Mouse (Mus musculus): ENCODE measurements around the gene Atp9a.

The Atp9a gene

DNA sequence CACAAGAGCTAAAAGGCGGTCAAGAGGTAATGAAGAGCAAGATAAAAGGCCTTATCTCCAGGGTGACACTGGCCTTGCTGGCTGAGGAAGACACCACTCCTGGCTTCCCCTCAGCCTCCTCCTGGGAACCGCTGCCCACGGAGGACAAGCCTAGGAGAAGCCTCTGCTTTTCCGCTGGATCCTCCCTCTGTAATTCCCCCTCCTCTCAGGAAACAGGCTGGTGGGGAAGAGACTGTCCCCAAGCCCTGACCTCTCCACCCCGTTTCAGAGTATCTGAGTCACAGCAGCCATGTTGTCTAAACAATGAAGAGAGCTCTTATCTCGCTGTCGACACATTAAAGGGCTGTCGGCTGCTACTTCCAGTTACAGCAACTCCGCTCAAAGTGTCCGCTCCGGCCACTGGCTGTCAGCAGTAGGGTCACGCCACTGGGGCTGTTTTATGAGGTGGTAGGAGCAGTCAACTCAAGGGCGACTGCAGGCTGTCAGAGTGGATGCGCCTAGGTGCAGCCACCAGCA is 108.8 kb downstream of the Atp9a start:
- no peak for DNase-seq

DNA sequence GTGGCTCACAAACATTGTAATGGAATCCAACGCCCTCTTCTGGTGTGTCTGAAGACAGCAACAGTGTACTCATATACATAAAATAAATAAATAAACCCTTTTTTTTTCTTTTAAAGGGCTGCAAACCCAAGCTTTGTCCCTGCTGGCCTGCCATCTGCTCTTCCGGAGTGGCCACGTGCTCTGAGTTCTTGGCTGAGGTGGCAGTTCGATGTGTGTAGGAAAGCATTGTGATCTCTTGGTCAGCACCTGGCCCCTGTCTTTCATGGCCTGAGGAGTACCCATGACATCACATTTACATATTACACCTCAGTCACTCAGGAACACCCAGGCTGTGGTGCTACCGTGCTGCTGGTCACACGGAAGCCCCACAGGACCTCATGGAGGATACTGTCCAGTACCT is 109.7 kb downstream of the Atp9a start:
- DNase-seq: no peak

DNA sequence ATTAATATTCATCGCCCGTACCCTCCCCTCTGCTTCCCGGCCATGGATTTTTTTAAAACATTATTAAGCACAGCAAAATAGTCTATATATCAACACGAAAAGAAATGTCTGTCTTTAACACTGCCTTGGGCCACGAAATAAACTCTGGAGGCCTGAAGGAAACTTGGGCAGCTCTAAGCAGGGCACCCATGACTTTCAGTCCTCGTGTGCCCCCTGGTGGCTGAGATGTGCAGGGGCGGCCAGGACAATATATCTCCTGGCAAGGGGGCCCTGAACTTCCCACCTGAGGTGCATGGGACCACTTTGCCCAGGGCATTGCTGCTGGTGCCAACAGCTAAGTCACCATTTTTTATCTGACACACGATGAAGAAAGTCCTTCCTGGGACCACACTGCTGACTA is 113.4 kb downstream of the Atp9a start:
- DNase-seq: peak; percentile 81

DNA sequence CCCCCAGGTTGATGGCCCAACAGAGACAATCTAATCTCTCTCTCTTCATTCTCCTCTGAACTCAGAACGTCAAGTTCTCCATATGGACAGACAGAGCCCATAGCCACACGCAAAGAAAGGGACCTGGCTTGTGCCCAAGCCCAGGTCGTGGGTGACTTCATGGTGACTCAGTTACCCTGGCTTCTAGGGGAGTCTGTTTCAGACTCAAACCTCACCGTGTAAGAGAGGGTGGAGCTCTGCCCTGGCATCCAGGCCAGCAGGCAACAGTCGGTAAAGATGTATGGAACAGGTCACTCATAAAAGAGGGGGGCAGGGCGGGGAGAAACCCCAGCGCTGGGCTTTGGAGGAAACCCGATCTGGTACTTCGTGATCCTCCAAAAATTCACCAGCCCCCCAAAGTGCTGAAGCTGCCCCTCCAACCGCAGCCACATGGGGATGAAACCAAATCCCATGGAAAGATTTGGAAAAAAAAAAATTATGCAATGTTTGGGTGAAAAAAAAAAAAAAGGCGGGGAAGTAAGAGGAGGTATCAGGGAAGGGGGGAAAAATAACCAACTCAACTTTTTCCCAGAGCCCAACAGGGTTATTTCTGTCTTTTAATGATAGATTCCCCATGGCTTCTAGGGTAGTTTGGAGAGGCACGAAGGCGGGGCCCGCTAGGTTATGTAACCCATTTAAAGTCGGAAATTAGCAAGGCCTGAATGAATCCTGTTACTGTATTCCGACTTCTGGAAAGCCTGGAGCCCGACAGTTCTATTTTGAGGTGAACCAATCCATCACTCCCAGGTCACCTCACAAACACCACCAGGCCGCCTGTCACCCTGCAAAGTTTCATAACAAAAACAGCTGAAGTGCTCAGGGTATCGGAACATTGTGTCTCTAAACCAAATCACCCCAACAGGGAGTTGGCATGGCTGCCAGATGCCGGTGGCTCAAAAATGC is 114.1 kb downstream of the Atp9a start:
- DNase-seq: no peak

DNA sequence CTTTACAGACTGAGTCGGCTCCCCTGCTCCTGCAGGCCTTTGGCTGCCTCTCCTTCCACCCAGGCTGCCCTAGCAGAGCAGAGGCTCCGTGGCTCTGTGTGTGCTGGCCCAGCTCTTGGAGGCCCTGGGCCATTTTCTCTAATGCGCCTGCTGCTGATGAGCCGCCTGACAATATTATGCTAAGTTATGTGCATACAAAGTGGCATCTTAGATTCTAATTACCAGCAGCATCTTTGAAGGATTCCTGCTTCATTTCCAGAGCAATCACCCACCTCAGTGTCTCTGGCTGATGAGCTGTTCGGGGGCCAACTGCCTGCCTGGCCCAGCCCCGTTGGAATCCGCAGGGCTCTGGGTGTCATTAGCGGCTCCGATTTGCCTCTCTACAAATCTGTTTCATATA is 115.8 kb downstream of the Atp9a start:
- no peak for DNase-seq

DNA sequence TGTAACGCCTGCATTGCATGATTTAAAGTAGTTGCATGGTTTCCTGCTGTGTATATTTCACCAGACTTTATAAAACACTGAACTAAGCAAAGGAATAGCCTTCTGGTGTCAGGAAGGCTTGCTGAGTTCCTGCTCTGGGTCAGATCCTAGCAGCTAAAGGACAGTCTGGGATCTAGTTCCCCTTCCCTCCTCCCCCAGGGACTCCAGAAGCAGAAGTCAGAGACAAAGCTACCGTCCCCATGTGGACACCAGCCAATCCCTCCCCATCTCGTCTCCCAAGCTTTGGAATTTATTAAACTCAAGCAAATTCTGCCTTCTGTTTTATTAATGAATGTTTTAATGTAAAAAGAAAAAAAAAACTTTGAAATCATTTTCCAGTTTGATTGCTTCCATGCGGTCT is 117.1 kb downstream of the Atp9a start:
- DNase-seq: no peak

DNA sequence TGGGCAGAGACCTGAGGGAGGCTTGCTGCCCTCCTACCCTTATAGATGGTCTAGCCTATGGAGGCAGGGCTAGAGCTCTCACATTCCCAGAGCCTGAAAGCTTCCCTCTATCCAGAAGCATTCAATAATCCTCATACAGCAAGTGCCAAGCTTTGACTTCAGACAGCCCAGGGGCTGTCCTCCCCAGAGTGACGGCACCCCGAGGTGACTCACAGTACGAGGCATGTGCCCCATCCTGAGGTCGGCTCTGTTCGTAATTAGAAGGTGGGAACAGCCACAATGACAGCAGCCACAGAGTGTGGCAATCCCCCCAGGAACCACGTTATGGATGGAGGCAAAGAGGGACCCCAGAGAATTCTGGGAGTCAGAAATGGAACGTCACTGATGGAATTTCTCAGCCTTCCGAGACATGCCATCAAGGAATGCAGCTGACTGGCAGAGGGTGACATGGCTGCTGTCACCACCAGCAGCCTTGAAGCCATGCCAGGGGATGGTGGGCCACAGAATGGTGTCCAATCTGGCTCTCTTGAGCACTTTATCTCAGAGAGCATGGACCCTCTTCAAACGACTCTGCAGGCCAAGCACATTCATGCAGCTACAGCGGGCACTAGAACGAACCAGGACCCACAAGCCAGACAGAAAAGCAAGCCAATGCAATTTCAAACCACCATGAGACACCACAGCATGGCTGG is 121.0 kb downstream of the Atp9a start:
- DNase-seq: no peak

DNA sequence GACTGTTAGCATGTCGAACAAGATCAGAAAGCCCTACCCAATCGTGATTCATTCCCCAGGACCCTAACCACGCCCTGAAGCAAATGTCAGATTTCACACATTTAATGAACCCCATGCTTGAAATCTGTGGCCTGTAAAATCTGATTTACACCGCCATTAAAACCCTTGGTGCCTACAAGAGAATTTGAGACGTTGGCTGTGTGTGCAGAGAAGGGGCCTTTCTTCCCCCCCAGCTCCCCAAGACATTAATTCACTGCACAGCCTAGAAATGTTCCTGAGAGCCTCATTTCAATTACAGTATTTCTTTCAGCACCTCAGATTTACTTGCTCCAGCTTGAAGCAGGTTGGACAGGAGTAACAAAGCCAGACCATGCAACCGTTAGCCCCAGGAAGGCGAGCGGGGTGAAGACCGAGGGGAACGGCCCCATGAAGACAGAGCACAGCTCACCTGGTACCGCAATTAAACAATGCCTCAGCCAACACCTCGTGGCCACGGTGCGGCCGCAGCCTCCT is 123.9 kb downstream of the Atp9a start:
- no peak for DNase-seq

DNA sequence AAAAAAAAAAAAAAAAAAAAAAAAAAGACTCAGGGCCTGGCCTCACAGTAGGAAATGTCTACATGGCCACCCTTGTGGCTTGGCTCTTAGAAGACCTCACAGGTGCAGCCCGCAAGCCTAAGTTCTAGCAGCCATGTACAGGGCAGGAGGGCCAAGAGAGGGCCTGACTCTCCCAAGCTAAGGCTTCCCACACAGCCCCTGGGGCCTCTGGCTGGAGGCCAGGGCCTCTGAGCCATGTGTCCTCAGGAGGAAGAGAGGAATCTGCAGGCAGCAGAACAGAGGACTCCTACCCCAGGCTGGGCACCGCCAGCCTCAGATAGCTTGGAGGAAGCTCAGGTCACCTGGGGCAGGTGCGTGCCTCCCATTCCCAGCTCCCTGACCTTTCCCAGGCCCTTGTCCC is 127.0 kb downstream of the Atp9a start:
- no peak for DNase-seq

DNA sequence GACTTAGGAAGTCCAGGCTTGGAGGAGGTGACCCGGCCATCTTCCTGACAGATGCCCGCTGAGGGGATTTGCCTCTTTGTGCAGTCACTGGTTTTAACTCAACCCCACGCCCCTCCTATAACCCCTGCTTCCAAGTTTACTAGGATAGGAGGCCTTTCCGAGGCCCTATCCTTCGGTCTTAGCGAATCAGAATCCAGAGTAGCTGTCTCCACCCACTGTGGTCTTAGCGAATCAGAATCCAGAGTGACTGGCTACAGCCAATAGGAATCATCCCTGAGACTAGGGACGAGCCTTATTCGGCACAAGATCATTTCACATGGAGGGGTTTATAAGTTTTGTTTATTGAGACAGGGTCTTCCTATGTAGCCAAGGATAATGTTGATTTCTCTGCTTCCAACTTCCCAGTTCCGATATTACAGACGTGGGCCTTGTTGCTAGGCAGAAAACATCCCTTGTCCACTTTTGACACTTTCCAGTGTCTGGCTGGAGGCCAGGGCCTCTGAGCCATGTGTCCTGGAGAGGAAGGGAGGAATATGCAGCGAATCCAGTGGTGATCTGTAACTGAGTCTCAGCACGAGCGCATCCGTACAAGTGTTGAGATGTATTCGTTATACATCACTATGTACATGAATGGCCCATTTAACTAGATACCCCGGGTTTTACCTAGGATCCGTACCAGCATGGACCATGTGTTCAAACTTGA is 127.9 kb downstream of the Atp9a start:
- DNase-seq: no peak

DNA sequence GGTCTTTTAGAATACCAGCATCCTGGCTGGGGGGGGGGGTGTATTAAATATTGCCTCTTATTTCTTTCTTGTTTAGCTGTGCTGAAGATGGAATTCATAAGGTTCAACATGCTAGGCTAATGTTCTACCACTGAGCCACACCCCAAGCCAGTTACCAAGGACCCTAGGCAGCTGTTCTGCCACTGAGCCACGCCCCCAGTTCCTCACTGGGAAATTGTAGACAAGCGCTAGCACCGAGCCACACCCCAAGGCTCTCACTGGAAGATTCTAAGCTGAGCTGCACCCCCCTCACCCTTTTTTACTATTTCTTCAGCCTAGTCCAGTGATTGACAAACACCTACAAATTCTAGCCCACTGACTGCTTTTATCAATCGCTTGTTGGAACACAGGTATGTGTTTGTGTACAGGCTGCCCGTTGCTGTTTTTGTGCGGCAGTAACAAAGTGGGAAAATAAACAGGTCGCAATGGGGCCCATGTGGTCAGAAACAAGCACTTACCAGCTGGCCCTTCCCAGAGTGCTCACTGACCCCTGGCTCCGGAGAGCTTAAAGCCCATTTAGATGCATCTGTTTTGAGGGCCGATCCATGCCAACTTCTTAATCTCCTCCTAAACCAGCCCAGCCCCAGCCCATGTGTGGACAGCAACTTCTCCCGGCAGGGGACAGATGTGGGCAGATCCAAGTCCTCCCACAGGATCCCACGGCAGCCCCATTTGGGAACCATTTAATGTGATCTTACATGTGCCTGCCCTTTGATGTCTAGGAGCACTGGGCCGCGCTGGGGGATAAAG is 128.9 kb downstream of the Atp9a start:
- no peak for DNase-seq

DNA sequence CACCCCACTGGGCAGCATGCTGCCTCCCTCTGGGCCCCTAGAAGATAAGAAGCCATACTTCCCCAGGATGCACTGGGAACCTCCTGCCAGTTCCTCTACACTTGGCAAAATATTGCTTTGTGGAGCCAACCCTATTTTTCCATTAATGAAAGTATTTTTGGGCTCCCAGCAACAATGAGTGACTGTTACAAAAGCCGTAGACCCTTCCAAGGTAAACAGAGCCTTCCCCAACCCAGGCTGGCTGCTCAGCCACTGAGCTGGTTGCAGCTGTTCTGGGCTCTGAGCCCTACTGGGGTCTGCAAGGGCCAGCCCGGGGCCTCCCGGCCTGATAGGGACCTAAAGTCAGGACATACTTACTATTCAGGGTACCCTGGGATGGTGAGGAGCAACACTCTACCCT is 131.3 kb downstream of the Atp9a start:
- no peak for DNase-seq

DNA sequence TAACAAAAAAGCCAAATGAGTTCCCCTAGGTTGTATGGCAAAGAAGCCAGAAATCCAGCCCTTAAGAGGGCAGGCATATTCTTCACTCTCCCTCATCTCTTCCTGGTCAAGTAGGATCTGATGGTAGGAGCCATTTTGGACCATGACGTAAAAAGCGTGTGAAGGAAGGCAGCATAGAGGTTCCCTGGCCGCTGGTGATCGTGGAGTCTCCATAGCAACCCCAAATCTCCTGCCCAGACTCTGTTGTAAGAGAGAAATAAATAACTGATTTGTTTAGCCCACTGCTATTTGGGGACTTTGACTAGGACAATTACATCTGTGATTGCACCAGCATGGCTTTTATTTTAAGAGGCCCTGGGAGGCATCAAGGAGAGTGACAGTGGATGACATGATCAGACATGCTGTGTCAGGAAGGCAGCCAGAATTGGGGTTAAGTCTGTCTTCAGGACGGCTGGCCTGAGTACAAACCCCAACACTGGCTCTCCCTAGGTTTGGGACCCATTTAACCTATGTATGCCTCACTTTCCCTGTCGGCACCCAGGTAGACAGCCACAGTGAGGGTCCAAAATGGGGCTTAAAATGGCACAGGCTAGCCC is 132.5 kb downstream of the Atp9a start:
- no peak for DNase-seq

DNA sequence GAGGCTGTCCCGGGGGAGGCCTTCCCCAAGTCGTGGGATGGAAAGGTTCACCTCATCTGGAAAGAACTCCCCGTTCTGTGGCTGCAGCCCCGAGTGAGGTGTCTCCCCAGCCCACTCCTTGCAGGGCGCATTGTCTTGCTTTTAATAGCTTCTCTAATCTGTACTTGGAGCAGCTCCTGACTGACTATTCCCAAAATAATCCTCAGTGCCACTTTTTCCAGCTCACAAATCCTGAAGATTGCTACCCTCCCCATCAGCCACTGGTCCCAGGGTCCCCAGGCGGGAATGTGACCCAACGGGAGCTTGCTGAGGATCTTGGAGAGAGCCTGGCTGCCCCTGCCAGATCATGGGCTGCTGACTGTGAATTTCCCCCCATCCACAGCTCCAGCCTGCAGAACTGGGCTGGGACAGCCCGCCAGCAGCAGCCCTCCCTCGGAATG is 134.1 kb downstream of the Atp9a start:
- DNase-seq: no peak

DNA sequence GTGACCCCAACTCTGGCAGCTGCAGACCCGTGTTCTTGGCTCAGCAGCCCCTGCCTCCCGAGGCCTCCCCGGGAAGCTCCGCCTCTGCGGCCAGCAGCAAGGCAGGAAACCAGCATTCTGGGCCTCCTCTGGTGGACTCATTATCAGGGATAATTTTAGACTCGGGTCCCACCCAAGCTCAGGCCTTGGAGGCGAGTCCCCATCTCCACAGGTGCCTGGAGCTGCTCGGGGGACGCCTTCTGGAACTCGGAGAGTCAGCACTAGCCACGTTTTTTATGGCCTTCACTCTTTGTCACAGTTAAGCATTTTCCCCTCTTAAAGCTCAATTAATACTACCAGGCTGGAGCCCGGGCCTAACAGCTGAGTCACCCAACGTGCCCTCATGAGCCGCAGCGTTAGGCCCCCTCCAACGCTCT is 137.5 kb downstream of the Atp9a start:
- DNase-seq: no peak

DNA sequence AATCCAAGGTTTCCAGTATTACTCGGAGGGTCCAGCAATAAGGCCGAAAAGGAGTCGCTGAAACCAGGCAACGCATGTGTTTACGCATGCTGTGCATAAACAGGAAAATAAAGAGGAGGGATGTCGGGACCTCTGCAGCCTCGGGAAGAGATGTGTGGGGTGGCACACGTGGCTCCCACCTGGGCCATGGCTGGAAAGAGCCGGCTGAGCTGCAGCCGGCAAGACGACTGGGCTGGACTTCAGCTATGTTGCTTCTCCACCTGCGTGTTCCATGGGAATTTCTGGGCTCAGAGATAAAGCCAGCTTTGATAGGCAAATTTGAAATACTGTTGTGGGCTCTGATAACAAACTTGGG is 139.8 kb downstream of the Atp9a start:
- DNase-seq: no peak

DNA sequence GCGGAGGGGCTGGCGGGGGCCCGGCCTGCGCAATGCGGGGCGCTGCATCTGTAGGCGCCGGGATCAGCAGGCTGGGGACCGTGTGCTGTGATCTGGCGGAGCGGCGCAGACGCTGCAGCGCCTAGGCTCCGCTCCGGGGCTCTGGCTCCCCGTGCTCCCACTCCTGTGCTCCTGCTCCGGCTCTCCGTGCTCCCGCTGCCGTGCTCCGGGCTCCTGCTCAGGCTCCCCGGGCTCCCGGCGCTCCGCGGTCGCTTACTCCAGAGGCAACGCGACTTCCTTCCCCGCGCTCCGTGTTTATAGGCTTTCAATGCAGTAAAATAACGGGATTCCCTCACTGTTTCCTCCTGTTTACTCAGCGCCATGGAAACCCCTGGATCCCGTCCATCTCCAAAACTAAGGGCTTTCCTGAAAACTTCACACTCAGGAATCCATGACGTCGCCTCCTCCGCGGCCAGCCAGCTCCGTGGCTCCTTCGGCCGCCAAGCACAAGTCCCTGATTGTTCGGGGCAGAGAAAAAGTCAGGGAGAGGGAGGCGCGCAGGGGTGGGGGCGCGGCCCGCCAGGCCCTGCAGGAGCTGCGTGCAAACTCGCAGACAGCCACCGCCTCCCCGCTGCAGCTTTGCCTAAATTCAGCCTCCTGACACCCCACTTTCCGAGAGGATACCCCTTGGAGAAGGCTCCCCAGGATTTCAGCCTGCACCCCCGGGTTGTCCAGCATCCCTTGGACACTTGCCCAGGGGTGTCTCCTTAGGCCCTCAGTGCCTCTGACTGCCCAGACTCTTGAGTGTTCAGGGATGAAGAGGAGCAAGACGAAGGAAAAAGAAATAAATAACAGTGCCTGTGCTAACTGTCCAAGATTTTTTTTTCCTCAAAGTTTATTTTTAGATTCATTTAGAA is 140.5 kb downstream of the Atp9a start, which contains the start of gene Nfatc2:
TSS of gene Nfatc2 (minus strand) at position 167 of the 896 bp plus-strand sequence.
- DNase-seq: peak; percentile 72

DNA sequence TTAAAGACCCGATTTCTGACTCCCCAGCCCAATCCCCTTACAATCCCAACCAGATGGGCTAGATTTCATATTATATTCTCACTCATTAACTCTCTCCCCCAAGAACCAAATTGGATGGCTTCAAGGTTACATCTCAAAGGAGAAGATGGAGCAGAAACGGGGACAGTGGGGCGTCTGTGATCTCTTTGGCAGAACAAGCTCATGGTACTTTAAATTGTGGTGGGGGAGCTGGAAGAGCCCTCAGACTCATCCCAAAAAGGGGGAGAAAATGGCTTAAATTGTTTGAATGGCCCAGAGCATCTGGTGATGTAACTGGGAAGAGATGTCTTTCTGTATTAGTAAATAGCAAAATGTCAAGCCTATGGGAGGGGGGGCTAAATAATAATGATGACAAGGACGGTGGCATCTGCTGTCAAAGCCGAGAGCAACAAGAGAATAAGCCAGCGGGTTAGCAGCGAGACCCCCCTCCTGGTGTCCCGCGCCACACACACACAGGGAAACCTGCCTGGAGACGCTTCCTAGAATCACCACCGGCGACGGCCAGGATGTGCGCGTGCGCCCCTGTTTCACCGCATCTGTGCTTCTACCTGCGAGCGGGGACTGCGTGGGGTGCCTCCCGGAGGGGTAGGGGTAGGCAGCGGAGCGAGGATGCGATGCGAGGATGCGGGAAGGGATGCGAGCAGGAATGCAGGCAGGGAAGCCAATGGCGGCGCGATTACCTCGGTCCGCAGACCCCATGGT is 141.3 kb downstream of the Atp9a start:
- no peak for DNase-seq

DNA sequence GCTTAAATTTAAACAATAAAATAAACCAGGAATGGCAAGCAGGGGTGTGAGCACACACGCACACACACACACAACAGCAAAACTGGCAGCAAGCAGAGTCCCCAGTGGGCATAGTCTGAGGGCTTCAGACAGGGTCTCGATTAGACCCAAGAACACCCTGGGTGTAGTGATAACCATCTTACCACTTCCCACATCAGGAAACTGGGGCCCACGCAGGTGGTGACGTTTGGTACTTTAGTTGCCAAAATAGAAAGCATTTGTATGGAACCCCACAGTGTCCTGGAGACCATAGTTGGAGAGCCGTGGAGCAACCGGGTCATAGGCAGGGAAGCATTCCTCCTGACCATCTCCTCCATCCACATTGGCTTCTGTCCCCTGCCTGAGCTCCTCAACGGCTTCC is 146.5 kb downstream of the Atp9a start:
- no peak for DNase-seq

DNA sequence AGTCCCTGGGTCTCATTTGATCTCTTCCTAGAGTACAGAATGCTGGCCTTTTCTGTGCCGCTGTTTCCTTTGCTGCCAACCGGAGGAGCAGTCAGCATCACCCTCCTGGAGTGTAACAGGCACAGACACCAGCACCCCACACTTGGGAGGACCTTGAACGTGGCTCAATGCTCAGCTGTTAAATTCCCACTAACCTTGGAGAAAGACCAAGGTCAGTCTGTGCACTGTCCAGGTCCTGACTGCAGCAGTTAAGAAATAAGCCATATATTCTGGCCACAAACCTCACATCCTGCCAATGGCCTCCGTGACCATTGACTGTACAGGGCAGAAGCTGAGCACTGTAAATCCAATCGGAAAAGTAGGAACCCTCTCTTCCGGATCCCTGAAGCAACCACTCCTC is 148.5 kb downstream of the Atp9a start:
- no peak for DNase-seq
